Comparison of ENCODE assay signal across 22 mouse cellular contexts in genomic region chr3:15159965-15160714, GRCm38 (mm10).
A peak's percentile ranks its signal among the peaks of the same experiment; 100 is the strongest.
DNase-seq lines count a peak whose midpoint lies in the region; ATAC-seq and TF ChIP-seq lines count a peak whose summit lies in the region.
"Had no signal": no experiment of that assay in that cellular context is flagged by ENCODE, and none has a peak within 500 bp of the region (broad histone marks: within the 10 kb centered on the region; RNA-seq: fewer than 3 reads in every experiment).

No protein-coding gene starts in this region.

- 81% methylated on average over 8 of the region's 8 CpGs for WGBS in heart, embryonic 14.5 days
- 73% methylated on average over 8 of the region's 8 CpGs for WGBS in lung, adult 2 months
- 86% methylated on average over 8 of the region's 8 CpGs for WGBS in midbrain, embryonic 13.5 days

- no peak for DNase-seq in heart, postnatal 25 days (ENCODE audit: low spot score)
- peak; percentile 8 for DNase-seq in lung, adult 2 months
- DNase-seq in lung, adult 18-20 months: no peak
- peak; percentile 7 for DNase-seq in lung, postnatal 14 days
- DNase-seq in embryo, embryonic 9.5 days (ENCODE audit: extremely low spot score): no peak
- DNase-seq: adrenal gland, adult 8-10 months; cerebellum, adult 8-10 months; gastrocnemius, postnatal 10 days; heart, adult 11 months; heart, postnatal 36 days; left cerebral cortex, postnatal 4 days; liver; thymus, postnatal 14 days had no signal

- intact Hi-C loops in heart, postnatal 25 days (cut with DNase I): no loop called here

- H3K4me1 ChIP-seq in heart, embryonic 14.5 days (ENCODE audit: control insufficient read depth in 2 of 2, insufficient read depth in 2 of 2, low read length in 2 of 2): peaks cover 0 to 5% of the 10 kb centered on the region in 2 experiments; a peak in 2 of 4 replicates
- H3K4me1 ChIP-seq in lung, adult 2 months (ENCODE audit: control insufficient read depth, insufficient read depth, low read length): peaks cover 4% of the 10 kb centered on the region
- no peaks in the 10 kb centered on the region for H3K4me1 ChIP-seq in midbrain, embryonic 13.5 days (replicated peaks)
- H3K4me1 ChIP-seq: forebrain, embryonic 13.5 days; neural tube, embryonic 12.5 days had no signal

- no peak for TF ChIP-seq CTCF in lung, adult 2 months (IDR thresholded peaks at IDR 0.05; ENCODE audit: insufficient read depth, low read length)

- 0 out of 2 replicates have a peak, but pooled peaks have one; percentile 21 for ATAC-seq in heart, embryonic 14.5 days (ENCODE audit: insufficient number of reproducible peaks, insufficient read depth, low FRiP score, low read depth)
- no peak for ATAC-seq in activated CD4-positive, CD25-positive, alpha-beta regulatory T cell, adult 4 months
- no peak for ATAC-seq in midbrain, embryonic 13.5 days
- ATAC-seq: forebrain, embryonic 13.5 days; hindbrain, postnatal 0 days had no signal

- H3K4me2 ChIP-seq in heart, embryonic 14.5 days (ENCODE audit: low read length): no peak overlapping the region
- H3K4me2 ChIP-seq in midbrain, embryonic 13.5 days (replicated peaks): no peak overlapping the region
- H3K4me2 ChIP-seq: forebrain, embryonic 13.5 days; heart, embryonic 12.5 days; midbrain, embryonic 11.5 days; neural tube, embryonic 12.5 days had no signal

- no peaks in the 10 kb centered on the region for H3K36me3 ChIP-seq in heart, embryonic 14.5 days (ENCODE audit: control insufficient read depth, insufficient read depth, low read length)
- H3K36me3 ChIP-seq in midbrain, embryonic 13.5 days: no peaks in the 10 kb centered on the region
- H3K36me3 ChIP-seq: heart, embryonic 12.5 days; neural tube, embryonic 12.5 days had no signal

- H3K27me3 ChIP-seq in heart, embryonic 14.5 days (ENCODE audit: control insufficient read depth, insufficient read depth, low read length): no peaks in the 10 kb centered on the region
- no peaks in the 10 kb centered on the region for H3K27me3 ChIP-seq in midbrain, embryonic 13.5 days
- H3K27me3 ChIP-seq: forebrain, embryonic 13.5 days; heart, embryonic 12.5 days; neural tube, embryonic 12.5 days had no signal

- H3K9me3 ChIP-seq in heart, embryonic 14.5 days (ENCODE audit: control insufficient read depth, low read length): no peaks in the 10 kb centered on the region
- no peaks in the 10 kb centered on the region for H3K9me3 ChIP-seq in midbrain, embryonic 13.5 days
- H3K9me3 ChIP-seq: forebrain, embryonic 13.5 days; heart, embryonic 12.5 days; neural tube, embryonic 12.5 days had no signal

- TF ChIP-seq POLR2A in lung, adult 2 months (IDR thresholded peaks at IDR 0.05; ENCODE audit: borderline replicate concordance, extremely low read depth, low read depth, low read length): no peak

- no peak overlapping the region for H3K4me3 ChIP-seq in heart, embryonic 14.5 days (ENCODE audit: control insufficient read depth in 1 of 2, insufficient read depth in 1 of 2, low read depth in 1 of 2, low read length in 2 of 2)
- no peak overlapping the region for H3K4me3 ChIP-seq in lung, adult 2 months (replicated peaks; ENCODE audit: extremely low read depth, low read depth, low read length)
- H3K4me3 ChIP-seq in midbrain, embryonic 13.5 days (replicated peaks): no peak overlapping the region
- H3K4me3 ChIP-seq: forebrain, embryonic 13.5 days; heart, embryonic 12.5 days; left cerebral cortex, adult 2 months; neural tube, embryonic 12.5 days had no signal

- no peak overlapping the region for H3K27ac ChIP-seq in heart, embryonic 14.5 days (replicated peaks in 1 of 2; ENCODE audit: control insufficient read depth in 1 of 2, insufficient read depth in 1 of 2, low read depth in 2 of 2, low read length in 2 of 2)
- H3K27ac ChIP-seq in midbrain, embryonic 13.5 days: no peak overlapping the region
- H3K27ac ChIP-seq: forebrain, embryonic 13.5 days; hindbrain, postnatal 0 days; left cerebral cortex, adult 2 months; neural tube, embryonic 12.5 days had no signal

- H3K9ac ChIP-seq in heart, embryonic 14.5 days (ENCODE audit: low read length): no peak overlapping the region
- H3K9ac ChIP-seq in midbrain, embryonic 13.5 days (replicated peaks): no peak overlapping the region
- H3K9ac ChIP-seq: forebrain, embryonic 13.5 days; heart, embryonic 12.5 days; neural tube, embryonic 12.5 days had no signal

Comparison
In these comparisons a context has a peak if more than half of its experiments do, and no peak if none do; other contexts are left out.
1. DNase-seq: peak in lung, adult 2 months (single experiment) and lung, postnatal 14 days (single experiment); none in heart, postnatal 25 days (single experiment), lung, adult 18-20 months (0 of 2) and embryo, embryonic 9.5 days (single experiment).